Mouse (Mus musculus) left cerebral cortex, postnatal 25 days (tissue): ENCODE measurements at regions not wholly inside any gene's neighbourhood (a gene's known extent, or its start where the extent isn't known, plus 50 kb on each side); places are given as distances from the start of the nearest gene placed in this dataset.

Experiments used
- DNase-seq, 2 experiments: peaks; one replicate each; pipeline ENCODE4 v3.0.0; 2022; ENCODE audit warnings: low spot score in 2 of 2, mixed read lengths in 1 of 2
- intact Hi-C: fragments of 180-260 bp; cut with DNase I; formaldehyde crosslinking; loops from one replicate; pipeline ENCODE4 v1.15.1; 2025

DNA sequence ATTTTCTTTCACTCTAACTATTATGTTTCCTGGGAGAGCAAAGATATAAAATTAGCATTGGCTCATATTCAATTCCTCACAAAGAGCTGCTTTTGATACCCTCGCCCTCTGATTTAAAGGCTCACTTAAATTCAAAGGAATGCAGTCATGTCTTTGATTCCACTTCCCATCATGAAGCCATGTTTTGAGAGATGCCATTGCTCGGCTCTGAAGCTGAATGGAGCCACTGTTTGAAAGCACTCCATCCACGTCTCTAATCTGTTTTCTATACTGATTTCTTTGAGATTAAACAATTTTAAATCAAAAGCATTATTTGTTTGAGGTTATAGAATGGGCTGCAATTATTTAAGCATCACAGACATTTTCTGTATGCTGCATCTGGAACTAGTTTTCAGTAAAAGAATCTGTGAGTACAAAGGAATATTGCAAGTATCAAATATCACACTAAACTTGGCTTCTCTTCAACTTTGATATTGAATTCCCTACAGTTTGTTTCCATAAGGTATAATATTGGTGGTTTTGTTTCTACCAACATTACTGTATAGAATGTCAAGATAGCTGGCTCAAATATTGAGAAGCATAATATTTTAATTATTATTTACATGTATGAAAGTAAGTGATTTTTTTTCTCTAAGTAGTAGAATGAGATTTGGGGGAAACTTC lies 126.4 kb downstream of the Rpl10l start:
- no peak for DNase-seq
- intact Hi-C loops = loop anchor here (10.0 kb wide), 1 partner anchor 1067 kb away; the partner anchor contains the start of gene Mdga2

DNA sequence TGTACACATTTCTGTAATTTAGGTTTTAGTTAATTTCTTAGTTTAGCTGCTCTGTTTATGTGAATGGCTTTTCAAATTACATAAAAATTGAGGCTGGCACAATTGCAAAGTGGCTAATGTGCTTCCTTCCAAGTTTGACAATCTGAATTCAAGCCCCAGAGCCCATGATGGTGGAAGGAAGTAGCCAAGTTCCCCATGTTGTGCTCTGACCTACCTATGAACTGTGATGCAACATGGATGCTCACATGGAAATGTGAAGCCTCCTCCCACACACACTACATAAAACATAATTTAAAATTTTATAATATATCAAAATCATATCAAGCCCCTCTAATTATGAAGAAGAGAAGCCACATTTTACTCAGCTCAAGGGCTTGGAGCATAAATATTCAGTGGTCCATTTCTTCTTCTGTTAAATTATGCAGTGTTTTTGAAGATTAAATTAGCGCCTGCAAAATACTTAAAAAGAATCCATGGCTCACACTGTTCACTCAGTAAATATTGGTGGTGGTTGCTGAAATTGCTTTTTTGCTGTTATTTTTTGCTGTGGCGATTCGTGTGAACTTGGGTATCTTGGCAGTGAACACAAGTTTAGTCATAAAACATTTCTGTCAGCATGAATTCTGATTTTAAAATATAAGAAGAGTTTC lies 127.1 kb downstream of the Rpl10l start:
- intact Hi-C loops = loop anchor here (10.0 kb wide), 1 partner anchor 1068 kb away; the partner anchor contains the start of gene Mdga2
- DNase-seq = peak in 1 of 2 experiments; percentile 74

DNA sequence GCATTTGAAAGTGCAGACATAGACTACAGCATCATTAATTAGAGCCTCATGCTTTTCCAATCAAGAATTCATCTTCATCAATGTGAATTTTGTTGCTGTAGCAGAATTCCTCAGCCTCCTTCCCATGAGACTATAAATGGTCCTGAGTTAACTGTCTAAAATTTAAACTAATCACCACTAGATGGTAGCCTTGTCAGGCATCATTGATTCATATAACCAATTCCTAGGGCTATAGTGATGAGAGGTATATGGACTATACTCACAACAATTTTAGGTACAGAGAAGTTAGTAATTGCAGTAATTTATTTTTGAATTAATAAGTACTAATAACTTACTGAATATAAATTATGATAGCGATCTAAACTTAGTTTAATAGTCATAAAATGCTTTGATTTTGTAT lies 153.3 kb downstream of the Rpl10l start:
- intact Hi-C loops = no loop called here

DNA sequence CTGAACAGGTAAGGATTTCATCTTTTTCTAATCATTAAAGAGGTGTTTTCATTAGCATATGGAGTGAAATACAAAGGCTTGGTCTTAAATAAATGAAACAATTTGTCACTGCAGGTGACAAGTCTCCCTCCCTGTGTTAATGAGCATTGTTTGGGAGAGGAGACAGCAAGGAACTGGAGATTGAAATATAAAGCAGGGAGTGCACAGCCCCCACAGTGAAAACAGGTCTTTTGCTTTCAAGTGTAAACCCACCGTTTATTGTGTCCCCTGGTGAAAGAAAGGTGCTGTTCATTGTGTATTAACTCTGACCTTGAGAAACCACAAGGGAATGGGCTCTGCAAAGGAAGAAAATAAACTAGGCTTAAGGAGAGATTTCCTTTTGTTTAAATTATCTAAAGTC lies 164.6 kb downstream of the Rpl10l start:
- intact Hi-C loops = no loop called here
- no peak for DNase-seq

More for the DNA sequence above, 153.3 kb downstream of the Rpl10l start:
- peak in 1 of 2 experiments; percentile 3 for DNase-seq

DNA sequence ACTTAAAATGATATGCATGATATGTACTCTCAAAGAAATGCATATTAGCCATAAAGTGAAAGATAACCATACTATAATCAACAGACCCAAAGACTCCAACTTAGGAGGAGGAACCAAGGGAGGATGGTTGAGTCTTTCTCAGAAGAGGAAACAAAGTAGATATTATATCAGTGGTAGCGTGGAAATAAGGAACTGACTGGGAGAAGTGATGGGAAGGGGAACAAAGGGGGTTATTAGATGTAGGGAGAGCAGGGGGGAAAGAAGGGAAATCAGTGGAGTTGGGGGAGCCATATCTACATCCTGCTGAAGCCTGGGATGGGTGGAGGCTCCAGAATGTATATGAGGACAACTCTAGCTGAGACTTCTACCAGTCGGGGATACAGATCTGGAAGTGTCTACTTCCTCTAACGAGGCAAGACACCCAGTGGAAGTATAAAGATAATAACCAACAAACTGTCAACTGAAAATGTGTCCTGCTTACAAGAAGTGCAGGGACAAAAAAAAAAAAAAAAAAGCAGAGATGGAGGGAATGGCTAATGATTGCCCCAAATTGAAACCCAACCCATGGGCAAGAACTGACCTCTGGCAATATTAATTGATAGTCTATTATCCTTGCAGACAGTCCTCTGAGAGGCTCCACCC lies 193.3 kb downstream of the Rpl10l start:
- intact Hi-C loops = no loop called here
- no peak for DNase-seq

DNA sequence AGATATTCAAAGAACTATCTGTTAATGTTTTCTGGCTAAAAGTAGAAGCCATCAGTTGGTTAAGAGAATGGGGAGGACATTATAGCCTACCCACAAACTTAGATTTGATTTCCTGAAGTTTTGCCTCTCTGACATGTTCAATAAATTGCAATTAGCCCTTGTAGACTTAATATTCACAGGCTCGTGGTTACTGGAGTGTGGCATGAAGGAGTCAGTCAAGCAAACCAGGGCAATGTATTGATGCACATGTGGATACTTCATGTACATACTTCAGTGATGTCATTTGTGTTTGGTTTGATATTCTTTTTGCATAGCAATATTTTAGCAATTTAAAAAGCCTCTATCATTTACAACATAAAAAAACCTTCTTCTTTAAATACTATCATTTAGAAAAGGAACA lies 223.9 kb downstream of the Rpl10l start:
- intact Hi-C loops = no loop called here
- no peak for DNase-seq

DNA sequence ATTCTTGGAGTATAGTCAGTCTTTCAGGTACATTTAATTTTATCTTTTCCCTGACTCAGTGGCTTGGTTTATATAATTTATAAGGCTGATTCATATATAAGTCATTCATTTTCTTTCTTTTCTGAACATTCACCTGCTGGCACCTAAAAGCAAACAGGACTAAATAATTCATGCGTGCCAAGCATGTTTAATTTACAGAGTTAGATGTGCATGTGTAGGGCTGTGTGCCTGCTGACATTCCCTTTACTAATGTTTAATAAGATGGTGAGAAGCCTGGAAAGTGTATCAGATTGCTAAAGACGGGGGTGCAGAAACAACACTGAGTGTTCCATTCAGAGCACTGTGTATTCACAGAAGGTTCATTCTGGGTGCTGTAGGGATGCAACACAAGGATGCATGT lies 229.0 kb downstream of the Rpl10l start:
- no peak for DNase-seq
- intact Hi-C loops = no loop called here

DNA sequence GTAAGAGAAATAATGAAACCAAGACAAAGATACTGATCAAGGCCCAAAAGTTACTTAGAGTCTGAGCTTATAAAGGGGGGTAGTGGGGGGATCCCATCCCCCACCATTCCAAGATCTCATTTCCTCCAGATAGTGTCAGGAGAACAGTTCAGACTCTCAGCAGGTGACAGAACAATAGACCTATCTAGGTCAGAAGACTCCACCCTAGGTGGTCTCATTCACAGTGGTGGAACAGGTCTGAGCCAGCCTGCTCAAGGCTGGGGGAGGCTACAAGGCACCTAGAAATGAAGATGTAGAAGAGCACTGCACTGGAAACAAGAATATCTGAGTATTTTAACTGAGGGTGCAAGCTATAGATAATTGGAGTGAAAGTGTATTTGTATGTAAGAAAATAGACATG lies 235.3 kb downstream of the Rpl10l start:
- DNase-seq = no peak
- intact Hi-C loops = no loop called here

DNA sequence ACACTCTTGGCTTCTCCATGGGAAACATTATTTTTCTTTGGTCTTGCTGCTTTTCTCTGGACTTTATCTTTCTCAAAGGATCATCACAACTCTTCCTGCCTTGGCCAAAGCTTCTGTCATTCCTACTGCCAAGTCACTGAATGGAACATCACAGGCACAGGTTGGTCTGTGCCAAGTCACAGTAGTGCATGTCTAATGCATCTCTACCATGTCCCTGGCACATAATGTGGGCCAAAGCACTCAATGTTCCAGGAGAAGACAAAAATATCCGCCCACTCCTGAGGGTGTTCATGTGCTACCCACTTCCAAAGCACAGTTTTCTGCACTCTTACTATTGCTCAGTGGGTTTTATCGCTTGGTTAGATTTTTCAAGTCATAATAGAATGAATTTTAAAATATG lies 247.9 kb downstream of the Rpl10l start:
- intact Hi-C loops = no loop called here
- DNase-seq = peak in 1 of 2 experiments; percentile 50

DNA sequence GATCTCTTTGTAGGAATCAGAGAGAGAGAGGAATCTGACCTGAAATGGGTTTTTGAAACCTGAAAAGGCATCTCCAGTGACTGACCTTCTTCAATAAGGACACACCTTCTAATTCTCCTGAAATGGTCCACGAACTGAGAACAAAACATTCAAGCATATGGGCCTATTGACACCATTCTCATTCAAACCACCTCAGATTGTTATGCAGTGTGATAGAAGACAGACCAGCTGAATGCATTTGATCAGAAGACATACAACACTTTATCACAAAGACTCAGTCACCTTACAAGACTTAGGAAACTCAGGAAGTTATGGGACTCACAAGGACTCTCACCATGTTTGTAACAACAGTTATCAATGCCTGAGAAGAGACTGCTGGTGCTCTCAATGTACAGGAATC lies 256.7 kb downstream of the Rpl10l start:
- intact Hi-C loops = no loop called here
- no peak for DNase-seq

DNA sequence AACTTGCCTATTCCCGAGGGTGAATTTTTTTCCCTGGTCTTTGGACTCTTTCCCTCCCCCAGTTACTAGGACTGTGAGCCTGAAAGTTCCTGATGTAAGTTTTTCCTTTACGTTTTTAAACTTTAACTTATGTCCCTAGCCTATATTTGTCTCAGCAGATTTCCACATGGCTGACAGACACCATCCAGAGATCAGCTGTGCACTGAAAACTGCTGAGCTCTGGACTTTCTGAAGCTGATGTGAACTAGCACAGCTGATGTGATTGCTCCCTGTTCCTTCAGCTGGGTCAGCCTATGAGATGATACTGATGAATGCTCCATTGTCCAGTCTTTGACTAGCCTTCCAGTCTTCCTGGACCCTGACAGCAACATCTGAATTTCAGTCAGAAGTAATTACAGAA lies 271.5 kb downstream of the Rpl10l start:
- no peak for DNase-seq
- intact Hi-C loops = no loop called here
